Mouse (Mus musculus) liver, postnatal 0 days (tissue): Measurements from ENCODE around the gene Rpl29. TPM values are rescaled to one million over a fixed set of nuclear protein-coding genes. Genes with fewer than 3 reads are reported as not detected.

ENCODE experiments used
- ATAC-seq: fragments of 200-750 bp; cut with Nextera tagmentation; 2 replicates; pipeline ENCODE4 v1.8.0; 2017; ENCODE audit warnings: mild to moderate bottlenecking, moderate library complexity
- DNase-seq: peaks from one replicate; pipeline ENCODE4 v3.0.0-alpha.2; 2016
- H3K27ac ChIP-seq: fragments of 300-500 bp; sonication (generic); 2 replicates; pipeline ENCODE4 v1.5.1; 2014; ENCODE audit warnings: antibody characterized with exemption, moderate library complexity, mild to moderate bottlenecking, low read depth
- H3K27me3 ChIP-seq: fragments of 300-500 bp; sonication (generic); 2 replicates; pipeline ENCODE4 v1.6.1; 2014; ENCODE audit warnings: low read length, control low read depth, mixed read lengths; ENCODE audit not compliant: insufficient read depth
- H3K36me3 ChIP-seq: fragments of 300-500 bp; sonication (generic); replicated peaks from 2 replicates; pipeline ENCODE4 v1.6.1; 2014; ENCODE audit warnings: mild to moderate bottlenecking, control low read depth, low read length, moderate library complexity, mixed read lengths; ENCODE audit not compliant: insufficient read depth
- H3K4me1 ChIP-seq: fragments of 300-500 bp; sonication (generic); 2 replicates; pipeline ENCODE4 v1.6.1; 2014; ENCODE audit warnings: antibody characterized with exemption, mild to moderate bottlenecking, control low read depth; ENCODE audit not compliant: insufficient read depth
- H3K4me2 ChIP-seq: fragments of 300-500 bp; sonication (generic); 2 replicates; pipeline ENCODE4 v1.6.1; 2014; ENCODE audit warnings: low read depth, mild to moderate bottlenecking, low read length, moderate library complexity, mixed read lengths
- H3K4me3 ChIP-seq: fragments of 300-500 bp; sonication (generic); 2 replicates; pipeline ENCODE4 v1.5.1; 2014; ENCODE audit warnings: low read depth, low read length
- H3K9ac ChIP-seq: fragments of 300-500 bp; sonication (generic); replicated peaks from 2 replicates; pipeline ENCODE4 v1.6.1; 2014; ENCODE audit warnings: mild to moderate bottlenecking, moderate library complexity
- H3K9me3 ChIP-seq: fragments of 300-500 bp; sonication (generic); 2 replicates; pipeline ENCODE4 v1.6.1; 2016; ENCODE audit warnings: mild to moderate bottlenecking, control low read depth, low read length, mixed read lengths
- CTCF ChIP-seq: sonication (generic); IDR thresholded peaks from 2 replicates; pipeline ENCODE4 v1.5.1; 2016; ENCODE audit warnings: antibody characterized with exemption, low read depth
- EP300 ChIP-seq: IDR thresholded peaks from 2 replicates; pipeline ENCODE4 v1.6.1; 2016; ENCODE audit warnings: antibody characterized with exemption, low read depth, mild to moderate bottlenecking
- WGBS: fragments of 180-500 bp; shearing (Covaris S2); extraction: QIAGEN DNeasy Blood & Tissue Kit; methylation state at CpG from one replicate; pipeline ENCODE4 v1.1.7; 2014; ENCODE audit not compliant: insufficient replicate concordance; 5-methylcytosine and 5-hydroxymethylcytosine counted together
- polyA plus RNA-seq: library from polyadenylated mRNA; unstranded; fragments of >200 nt; fragmentation: Nextera tagmentation; extraction: Ambion mirVana; gene quantifications from 2 replicates; pipeline ENCODE4 v1.2.1, GENCODE M21; 2015

Rpl29 gene
- polyA plus RNA-seq, 1 experiment from 2014 or later = 486 TPM

DNA sequence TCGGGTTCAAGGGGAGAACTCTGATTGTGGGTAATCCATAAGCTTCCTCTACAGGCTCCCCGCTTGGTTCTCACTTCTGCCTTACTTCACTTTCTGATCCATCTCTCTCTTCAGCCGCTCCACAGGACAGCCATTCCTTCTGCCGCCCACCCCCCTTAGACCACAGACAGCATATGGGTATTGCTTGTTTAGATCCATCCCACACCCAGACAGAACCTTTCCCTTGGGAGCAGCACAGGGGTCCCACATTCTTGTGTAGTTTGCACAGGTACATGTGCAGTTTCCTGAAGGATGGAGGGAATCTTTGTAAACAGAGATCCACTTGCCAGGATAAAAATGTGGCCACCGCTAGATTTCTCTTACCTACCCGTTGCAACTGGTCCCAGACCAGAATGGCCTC is 23.1 kb downstream of the Rpl29 start:
- peaks cover 13% of the 10 kb centered on the region; the same call in 1 of the 2 replicates for H3K27me3 ChIP-seq
- no peak overlapping the region for H3K4me2 ChIP-seq
- no peaks in the 10 kb centered on the region for H3K9me3 ChIP-seq
- WGBS = 57% methylated on average over 6 of the region's 6 CpGs
- DNase-seq = no peak
- no peak for ATAC-seq
- H3K9ac ChIP-seq = no peak overlapping the region
- H3K4me1 ChIP-seq = peaks cover 40% of the 10 kb centered on the region
- H3K27ac ChIP-seq = no peak overlapping the region; the same call in 1 of the 2 replicates
- no peak for TF ChIP-seq EP300
- TF ChIP-seq CTCF = no peak
- no peaks in the 10 kb centered on the region for H3K36me3 ChIP-seq
- H3K4me3 ChIP-seq = no peak overlapping the region

DNA sequence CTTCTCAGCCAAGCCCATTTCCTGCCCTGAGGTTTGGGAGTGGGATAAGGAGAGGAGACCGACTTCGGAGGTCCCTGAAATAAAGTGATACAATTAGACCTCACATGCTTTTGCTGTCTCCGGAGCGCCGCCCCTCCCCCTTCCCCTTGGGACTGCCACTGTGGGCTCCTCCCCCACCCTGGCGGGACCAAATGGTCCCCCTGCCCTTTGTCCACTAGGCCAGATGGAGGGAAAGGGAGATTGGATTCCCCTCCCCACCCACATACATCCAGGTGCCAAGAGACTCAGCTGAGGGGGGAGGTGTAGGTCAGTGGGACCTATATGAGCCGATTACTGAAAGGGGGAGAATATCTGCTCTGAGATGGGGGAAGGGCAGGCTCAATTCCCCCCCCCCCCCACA is 23.6 kb downstream of the Rpl29 start:
- Histone ChIP-seq H3K4me2 (peak overlapping the region; percentile 75), H3K27ac (peak overlapping the region; percentile 66; the same call in 1 of the 2 replicates), H3K9me3 (no peaks in the 10 kb centered on the region), H3K4me3 (peak overlapping the region; percentile 67), H3K27me3 (peaks cover 13% of the 10 kb centered on the region; the same call in 1 of the 2 replicates), H3K9ac (peak overlapping the region; percentile 23), H3K4me1 (peaks cover 36% of the 10 kb centered on the region), H3K36me3 (no peaks in the 10 kb centered on the region)
- DNase-seq = peak; percentile 57
- TF ChIP-seq CTCF (no peak), EP300 (no peak)
- ATAC-seq = no peak; the same call in 1 of the 2 replicates
- whole genome bisulfite sequencing = 23% methylated on average over 7 of the region's 7 CpGs

DNA sequence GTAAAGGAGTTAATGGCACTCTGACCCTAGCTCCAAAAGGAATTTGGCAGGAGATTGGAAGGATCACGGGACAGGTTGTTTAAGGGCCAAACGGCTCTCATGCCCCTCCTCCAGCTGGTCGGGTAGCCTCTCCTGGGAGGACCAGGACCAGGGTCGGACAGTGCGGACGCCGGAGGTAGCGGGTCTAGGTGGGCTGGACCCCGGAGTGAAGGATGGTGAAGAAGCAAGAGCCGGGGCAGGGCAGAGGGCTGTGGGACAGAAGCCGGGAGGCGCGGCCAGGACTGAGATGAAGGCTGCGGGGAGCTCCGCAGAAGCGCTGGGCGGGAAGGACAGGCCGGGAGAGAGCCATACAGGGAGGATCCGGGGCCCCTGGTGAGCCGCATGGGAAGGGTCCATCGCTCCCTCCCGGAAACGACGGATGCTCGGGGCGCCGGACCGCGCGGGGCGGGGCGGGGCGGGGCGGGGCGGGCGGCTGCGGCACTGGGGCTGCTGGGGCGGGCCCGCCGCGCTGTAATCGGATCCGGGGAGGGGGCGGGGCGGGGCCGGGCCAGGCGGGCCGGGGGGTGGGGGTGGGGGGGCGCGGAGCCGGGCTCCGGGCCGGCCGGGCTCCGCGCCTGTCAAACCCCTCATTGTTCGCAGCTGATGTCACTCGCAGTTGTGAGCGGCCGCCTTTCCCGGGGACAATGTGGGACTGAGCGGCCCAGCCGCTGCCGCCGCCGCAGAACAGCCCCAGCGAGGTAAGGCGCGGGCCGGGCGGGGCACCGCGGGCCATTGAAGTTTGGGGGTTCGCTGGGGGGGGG is 24.2 kb downstream of the Rpl29 start, which contains the start of gene Pcbp4:
Gene Pcbp4 (plus strand): TSS at position 21 of the 800 bp plus-strand sequence.
- TF ChIP-seq EP300 = no peak
- no peak for TF ChIP-seq CTCF
- peaks cover 30% of the 10 kb centered on the region for H3K4me1 ChIP-seq
- peak within 1 kb of the TSS; percentile 75 for H3K4me2 ChIP-seq
- H3K9me3 ChIP-seq = no peaks in the 10 kb centered on the region
- peak within 1 kb of the TSS; percentile 60 for H3K9ac ChIP-seq
- H3K36me3 ChIP-seq = no peaks in the 10 kb centered on the region
- H3K4me3 ChIP-seq = peak within 1 kb of the TSS; percentile 67
- peak; percentile 78 for ATAC-seq
- peak within 1 kb of the TSS; percentile 66 for H3K27ac ChIP-seq
- peaks cover 13% of the 10 kb centered on the region; the same call in 1 of the 2 replicates for H3K27me3 ChIP-seq
- WGBS = under 1% methylated on average over 32 of the region's 74 CpGs
- DNase-seq = peak; percentile 75

DNA sequence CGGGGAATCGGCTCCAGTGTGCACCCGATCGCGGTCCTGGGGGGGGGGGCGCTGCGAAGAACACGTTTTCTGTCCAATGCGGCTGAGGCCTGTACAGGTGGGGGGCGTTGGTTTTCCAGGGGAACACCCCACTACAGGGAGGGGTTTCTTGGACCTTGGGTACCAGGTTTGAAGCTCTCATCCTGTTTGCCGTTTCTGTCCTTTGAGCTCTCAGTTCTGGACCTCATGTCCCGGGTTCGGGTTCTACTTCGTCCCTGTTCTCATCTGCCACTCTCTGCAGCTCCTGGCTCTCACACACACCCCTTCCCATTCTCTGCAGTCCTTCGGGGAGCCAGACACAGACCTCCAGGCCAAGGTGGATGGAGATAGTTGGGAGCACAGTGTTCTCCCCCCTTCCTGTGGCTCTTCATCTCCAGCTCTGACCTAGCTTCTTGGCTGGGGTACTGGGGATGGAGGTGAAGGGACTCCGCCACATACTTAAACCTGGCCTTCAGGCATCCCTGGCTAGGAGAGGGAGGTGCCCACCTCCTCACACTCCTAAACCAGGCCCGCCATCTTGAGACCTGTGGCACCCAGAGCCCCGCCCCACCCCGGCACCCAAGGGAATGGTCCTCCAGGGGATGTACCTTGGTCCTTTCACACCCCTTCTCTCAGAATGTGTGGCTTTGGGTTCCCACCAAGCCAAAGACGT is 25.0 kb downstream of the Rpl29 start:
- H3K27me3 ChIP-seq = peaks cover 13% of the 10 kb centered on the region; the same call in 1 of the 2 replicates
- DNase-seq = no peak
- peak overlapping the region; percentile 67 for H3K4me3 ChIP-seq
- TF ChIP-seq CTCF (no peak), EP300 (no peak)
- H3K4me1 ChIP-seq = peaks cover 24% of the 10 kb centered on the region
- H3K9me3 ChIP-seq = no peaks in the 10 kb centered on the region
- H3K9ac ChIP-seq = peak overlapping the region; percentile 60
- H3K27ac ChIP-seq = peak overlapping the region; percentile 48; the same call in 1 of the 2 replicates
- no peaks in the 10 kb centered on the region for H3K36me3 ChIP-seq
- H3K4me2 ChIP-seq = peak overlapping the region; percentile 75
- ATAC-seq = no peak
- 13% methylated on average over 17 of the region's 20 CpGs for WGBS

DNA sequence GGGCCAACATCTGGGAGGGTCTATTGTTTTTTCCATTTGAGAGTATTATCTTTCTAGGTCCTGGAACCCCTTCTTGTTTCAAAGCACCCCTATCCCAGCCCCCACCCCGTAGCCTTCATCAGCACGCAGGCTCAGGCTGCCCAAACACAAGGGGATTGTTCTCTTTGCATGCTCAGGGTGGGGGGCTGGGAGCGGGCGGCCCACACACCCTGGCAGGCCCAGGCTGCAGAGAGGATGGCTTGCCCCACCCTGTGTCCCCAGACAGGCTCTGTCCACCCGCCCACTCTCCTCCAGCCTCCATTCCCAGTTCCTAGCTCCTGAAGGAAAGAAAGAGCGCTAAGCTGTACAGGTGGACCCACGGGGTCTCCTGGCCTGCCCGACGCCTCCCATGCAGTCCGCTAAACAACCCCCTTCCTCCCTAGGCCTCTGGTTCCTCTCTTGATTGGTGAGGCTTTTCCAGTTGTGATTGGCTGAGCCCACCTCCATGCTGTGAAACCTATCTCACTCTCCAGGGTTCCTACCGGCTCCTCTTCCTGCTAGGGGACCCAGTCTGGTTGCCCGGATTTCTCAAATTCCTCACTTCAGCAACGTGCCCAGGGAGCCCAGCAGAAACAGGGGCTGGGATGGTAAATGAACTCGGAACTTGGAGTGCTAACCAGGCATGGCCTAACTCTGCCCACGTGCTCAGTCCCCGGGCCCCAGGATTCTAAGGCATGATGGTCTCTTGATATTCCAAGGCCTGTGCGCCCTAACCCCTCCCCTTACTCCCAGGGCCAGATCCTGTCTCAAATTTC is 25.8 kb downstream of the Rpl29 start:
- DNase-seq = no peak
- Histone ChIP-seq H3K9me3 (no peaks in the 10 kb centered on the region), H3K36me3 (no peaks in the 10 kb centered on the region), H3K4me3 (no peak overlapping the region), H3K4me2 (peak overlapping the region; percentile 75; the same call in 1 of the 2 replicates), H3K9ac (no peak overlapping the region), H3K27me3 (peaks cover 13% of the 10 kb centered on the region; the same call in 1 of the 2 replicates), H3K27ac (no peak overlapping the region), H3K4me1 (peaks cover 20% of the 10 kb centered on the region)
- ATAC-seq = no peak
- TF ChIP-seq CTCF = no peak
- no peak for TF ChIP-seq EP300
- WGBS = 30% methylated on average over 17 of the region's 17 CpGs
